Mouse (Mus musculus): ENCODE data around the gene Zranb3.

DNA sequence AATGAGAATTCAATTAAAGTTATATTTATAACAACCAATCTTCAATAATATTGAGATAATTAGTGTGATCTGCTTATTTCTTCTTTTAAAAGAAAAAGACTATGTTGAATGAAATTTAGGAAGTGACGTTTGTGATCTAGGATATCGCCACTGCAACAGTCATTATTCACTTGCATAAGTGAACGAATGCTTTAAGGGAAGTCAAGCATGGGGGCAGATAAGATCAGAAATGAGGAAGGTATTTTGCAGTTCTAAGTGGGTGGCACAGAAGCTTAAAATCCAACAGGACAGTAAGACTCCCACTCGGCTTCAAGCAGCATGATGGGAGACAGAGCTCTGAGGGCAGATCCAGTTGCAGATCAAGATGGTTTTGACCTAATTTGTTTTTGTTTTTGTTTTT lies 58.7 kb downstream of the Zranb3 start:
- TF ChIP-seq CTCF (IDR thresholded peaks at IDR 0.05; ENCODE audit: insufficient read depth, low read length) (no peak), POLR2A (IDR thresholded peaks at IDR 0.05; ENCODE audit: borderline replicate concordance, extremely low read depth, low read depth, low read length) (no peak)
